Mouse (Mus musculus): ENCODE results near the gene Plin2.

DNA sequence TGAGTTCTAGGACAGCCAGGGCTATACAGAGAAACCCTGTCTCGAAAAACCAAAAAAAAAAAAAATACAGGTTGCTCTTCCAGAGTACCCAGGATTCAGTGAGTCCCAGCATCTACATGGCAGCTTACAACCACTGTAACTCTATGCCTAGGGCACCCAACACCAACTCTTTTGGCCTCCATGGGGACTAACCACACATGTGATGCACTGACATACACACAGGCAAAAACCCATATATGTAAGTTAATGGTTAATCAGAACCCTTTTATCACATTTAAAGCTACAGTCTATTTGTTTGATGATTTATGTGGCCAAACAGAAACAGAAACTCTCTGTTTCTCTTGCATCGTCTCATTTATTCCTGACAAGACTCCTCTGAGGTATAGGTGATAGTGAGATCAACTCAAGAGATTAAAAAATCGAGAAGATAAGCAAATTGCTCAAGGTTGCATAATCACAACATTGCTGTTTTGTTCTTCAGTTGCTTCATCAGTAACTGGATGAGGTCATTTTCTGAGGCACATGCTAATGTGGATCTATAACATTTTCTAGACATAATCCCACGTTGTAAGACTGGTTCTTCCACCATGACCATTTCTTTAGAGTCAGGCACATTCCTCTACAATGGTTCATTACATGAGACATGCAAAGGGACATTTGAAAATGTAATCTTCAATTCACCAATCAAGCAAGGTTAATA, 49.2 kb upstream of the Plin2 start:
- TF ChIP-seq CTCF (IDR thresholded peaks at IDR 0.05; ENCODE audit: borderline replicate concordance, insufficient read depth, low read length) (no peak), POLR2A (IDR thresholded peaks at IDR 0.05; ENCODE audit: low read depth, low read length) (no peak)

All from embryonic fibroblast, embryonic 13.5 days (primary cell).